9 mouse cellular contexts compared by ENCODE assay signal in the genomic region with DNA sequence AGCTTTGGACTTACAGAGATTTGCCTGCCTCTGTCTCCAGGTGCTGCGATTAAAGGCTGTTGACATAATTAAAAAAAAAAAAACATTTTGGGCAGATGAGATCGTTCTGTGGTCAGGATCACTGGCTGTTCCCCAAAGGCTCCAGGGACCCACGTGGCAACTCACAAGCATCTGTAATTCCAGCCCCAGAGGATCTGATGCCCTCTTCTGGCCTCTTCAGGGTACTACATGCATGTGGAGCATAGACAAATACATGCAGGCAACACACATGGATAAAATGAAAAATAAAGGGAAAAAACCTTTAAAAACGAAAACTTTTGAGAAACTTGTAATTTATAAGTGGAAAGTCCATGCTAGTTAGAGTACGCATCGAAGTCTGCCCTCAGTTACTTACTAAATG. TPM values are rescaled to one million over a fixed set of nuclear protein-coding genes. Genes with fewer than 3 reads are reported as not detected.
DNase-seq lines count a peak whose midpoint lies in the region; ATAC-seq lines count a peak whose summit lies in the region.
"Had no signal": no experiment of that assay in that cellular context is flagged by ENCODE, and none has a peak within 500 bp of the region (broad histone marks: within the 10 kb centered on the region; RNA-seq: fewer than 3 reads in every experiment).

No protein-coding gene starts in this region.

- no peak for ATAC-seq in forebrain, embryonic 14.5 days
- ATAC-seq in activated CD4-positive, CD25-positive, alpha-beta regulatory T cell, adult 4 months: no peak

- H3K4me1 ChIP-seq in forebrain, embryonic 10.5 days: 0 out of 2 replicates have a peak, but pooled peaks cover 2% of the 10 kb centered on the region
- H3K4me1 ChIP-seq in forebrain, embryonic 14.5 days (ENCODE audit: control insufficient read depth, insufficient read depth, low read length): no peaks in the 10 kb centered on the region

- no peak overlapping the region for H3K4me3 ChIP-seq in forebrain, embryonic 10.5 days
- H3K4me3 ChIP-seq in forebrain, embryonic 14.5 days (ENCODE audit: low read depth, low read length): no peak overlapping the region
- H3K4me3 ChIP-seq: heart, embryonic 12.5 days had no signal

- no peaks in the 10 kb centered on the region for H3K9me3 ChIP-seq in forebrain, embryonic 10.5 days
- no peaks in the 10 kb centered on the region for H3K9me3 ChIP-seq in forebrain, embryonic 14.5 days (replicated peaks; ENCODE audit: control insufficient read depth, low read length)
- H3K9me3 ChIP-seq: heart, embryonic 12.5 days had no signal

- no peak overlapping the region for H3K27ac ChIP-seq in forebrain, embryonic 10.5 days
- H3K27ac ChIP-seq in forebrain, embryonic 14.5 days (ENCODE audit: low read depth, low read length): no peak overlapping the region

- DNase-seq in forebrain, embryonic 10.5 days (ENCODE audit: extremely low spot score, low spot score): peak; percentile 44
- no peak for DNase-seq in forebrain, embryonic 14.5 days (ENCODE audit: low spot score)
- DNase-seq in spleen, postnatal 4 days (ENCODE audit: low spot score in 2 of 2): peak; percentile 40 to 59
- no peak for DNase-seq in spleen, postnatal 36 days (ENCODE audit: low spot score in 2 of 2)
- DNase-seq in kidney, postnatal 14 days: peak; percentile 19
- DNase-seq in thymus, postnatal 25 days: peak; percentile 48
- no peak for DNase-seq in cerebellum, adult 11 months

- no peaks in the 10 kb centered on the region for H3K36me3 ChIP-seq in forebrain, embryonic 10.5 days (replicated peaks)
- no peaks in the 10 kb centered on the region for H3K36me3 ChIP-seq in forebrain, embryonic 14.5 days (ENCODE audit: control insufficient read depth, insufficient read depth, low read length)
- H3K36me3 ChIP-seq: heart, embryonic 12.5 days had no signal

- 70% methylated on average over 6 of the region's 6 CpGs for WGBS in forebrain, embryonic 10.5 days
- 67% methylated on average over 6 of the region's 6 CpGs for WGBS in forebrain, embryonic 14.5 days

- no peak overlapping the region for H3K4me2 ChIP-seq in forebrain, embryonic 14.5 days (ENCODE audit: low read length)
- H3K4me2 ChIP-seq: heart, embryonic 12.5 days had no signal

- H3K27me3 ChIP-seq in forebrain, embryonic 10.5 days (ENCODE audit: poor library complexity, severe bottlenecking): no peaks in the 10 kb centered on the region
- no peaks in the 10 kb centered on the region for H3K27me3 ChIP-seq in forebrain, embryonic 14.5 days (replicated peaks; ENCODE audit: control insufficient read depth, insufficient read depth, low read length)
- H3K27me3 ChIP-seq: heart, embryonic 12.5 days had no signal

- no peak overlapping the region for H3K9ac ChIP-seq in forebrain, embryonic 14.5 days (ENCODE audit: low read length)
- H3K9ac ChIP-seq: heart, embryonic 12.5 days had no signal

RNA-seq across cellular contexts. Expression of gene Adgrf3, which starts 1.8 kb away (rescaled TPM):
- polyA plus RNA-seq in forebrain, embryonic 10.5 days (2016; fragmentation: Nextera tagmentation; extraction: Ambion mirVana): not detected in 2 replicates
- polyA plus RNA-seq in forebrain, embryonic 14.5 days (2014; fragmentation: Nextera tagmentation; extraction: Ambion mirVana): not detected in 2 replicates
- polyA plus RNA-seq in activated CD4-positive, CD25-positive, alpha-beta regulatory T cell, adult 4 months (2017; shearing (Covaris generic)): not detected

RNA-seq across cellular contexts. Expression of gene Selenoi, which starts 25.1 kb away (rescaled TPM):
- 22.7 and 23.6 TPM in 2 replicates for polyA plus RNA-seq in forebrain, embryonic 10.5 days (2016; fragmentation: Nextera tagmentation; extraction: Ambion mirVana)
- polyA plus RNA-seq in forebrain, embryonic 14.5 days (2014; fragmentation: Nextera tagmentation; extraction: Ambion mirVana): 24.2 and 31.1 TPM in 2 replicates
- 10 to 100 TPM; 21.9 to 23.3 TPM for polyA plus RNA-seq in activated CD4-positive, CD25-positive, alpha-beta regulatory T cell, adult 4 months (2017; shearing (Covaris generic))

RNA-seq across cellular contexts. Expression of gene Hadhb, which starts 52.2 kb away (rescaled TPM):
- 111 and 112 TPM in 2 replicates for polyA plus RNA-seq in forebrain, embryonic 10.5 days (2016; fragmentation: Nextera tagmentation; extraction: Ambion mirVana)
- polyA plus RNA-seq in forebrain, embryonic 14.5 days (2014; fragmentation: Nextera tagmentation; extraction: Ambion mirVana): 75.6 and 80.9 TPM in 2 replicates
- polyA plus RNA-seq in activated CD4-positive, CD25-positive, alpha-beta regulatory T cell, adult 4 months (2017; shearing (Covaris generic)): 100 to 1,000 TPM; 111 to 127 TPM

RNA-seq across cellular contexts. Expression of gene Hadha, which starts 52.3 kb away (rescaled TPM):
- 104 and 109 TPM in 2 replicates for polyA plus RNA-seq in forebrain, embryonic 10.5 days (2016; fragmentation: Nextera tagmentation; extraction: Ambion mirVana)
- 64.9 and 65.8 TPM in 2 replicates for polyA plus RNA-seq in forebrain, embryonic 14.5 days (2014; fragmentation: Nextera tagmentation; extraction: Ambion mirVana)
- 10 to 100 TPM; 68.8 to 80.0 TPM for polyA plus RNA-seq in activated CD4-positive, CD25-positive, alpha-beta regulatory T cell, adult 4 months (2017; shearing (Covaris generic))

Comparison
In these comparisons a context has a peak if more than half of its experiments do, and no peak if none do; other contexts are left out.
1. DNase-seq: peak in forebrain, embryonic 10.5 days (single experiment), spleen, postnatal 4 days (2 of 2), kidney, postnatal 14 days (single experiment) and thymus, postnatal 25 days (single experiment); none in forebrain, embryonic 14.5 days (single experiment), spleen, postnatal 36 days (0 of 2) and cerebellum, adult 11 months (single experiment).